Mouse (Mus musculus) cortical plate, adult 2 months (tissue): Measurements from ENCODE around the gene Wdr4. TPM values are rescaled to one million over a fixed set of nuclear protein-coding genes. Genes with fewer than 3 reads are reported as not detected.

Source experiments
- H3K27ac ChIP-seq: fragments of 200-500 bp; 2 replicates; pipeline ENCODE4 v1.5.1; 2012; ENCODE audit warnings: low read length, control low read depth, inconsistent platforms; ENCODE audit not compliant: insufficient read depth
- H3K4me1 ChIP-seq: fragments of 200-500 bp; 2 replicates; pipeline ENCODE4 v1.6.1; 2011; ENCODE audit warnings: low read length; ENCODE audit not compliant: control insufficient read depth, insufficient read depth
- H3K4me3 ChIP-seq: fragments of 200-500 bp; 2 replicates; pipeline ENCODE4 v1.5.1; 2011; ENCODE audit warnings: mild to moderate bottlenecking, low read length, control low read depth; ENCODE audit not compliant: insufficient read depth
- CTCF ChIP-seq: fragments of 200-500 bp; IDR thresholded peaks from 2 replicates; pipeline ENCODE4 v1.5.1; 2011; ENCODE audit warnings: mild to moderate bottlenecking, control low read depth, low read length; ENCODE audit not compliant: insufficient read depth; ENCODE audit errors: extremely low read depth
- POLR2A ChIP-seq: fragments of 200-500 bp; IDR thresholded peaks from 2 replicates; pipeline ENCODE4 v1.6.1; 2011; ENCODE audit warnings: mild to moderate bottlenecking, low read length, control low read depth; ENCODE audit not compliant: insufficient read depth; ENCODE audit errors: extremely low read depth
- polyA plus RNA-seq: library from polyadenylated mRNA; depleted of rRNA; stranded (reverse); fragments of >200 nt; gene quantifications from 2 replicates; pipeline ENCODE4 v1.2.3, GENCODE M21; 2012

Gene Wdr4
- polyA plus RNA-seq, 1 experiment: 24.4 TPM

DNA sequence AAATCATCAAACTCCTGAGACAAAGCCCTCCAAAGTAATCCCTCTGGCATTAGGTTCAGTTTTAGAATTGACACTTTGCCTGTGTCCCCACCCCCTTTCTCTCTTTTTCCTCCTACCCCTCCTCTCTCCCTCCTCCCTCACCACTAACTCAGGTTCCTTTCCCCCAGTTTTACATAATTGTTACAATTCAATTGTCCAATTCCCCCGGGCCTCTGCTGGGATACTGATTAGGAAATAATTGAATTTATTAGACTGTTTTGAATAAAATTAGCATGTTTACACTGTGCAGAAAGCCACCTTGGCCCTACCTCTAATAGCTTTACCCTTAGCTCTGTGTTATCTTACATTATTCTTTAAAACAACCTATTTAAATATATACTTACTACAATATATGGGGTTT is 5.1 kb downstream of the Wdr4 start:
- no peaks in the 10 kb centered on the region; the same call in 1 of the 2 replicates for H3K4me1 ChIP-seq
- no peak overlapping the region for H3K4me3 ChIP-seq
- TF ChIP-seq POLR2A: no peak
- H3K27ac ChIP-seq: no peak overlapping the region

DNA sequence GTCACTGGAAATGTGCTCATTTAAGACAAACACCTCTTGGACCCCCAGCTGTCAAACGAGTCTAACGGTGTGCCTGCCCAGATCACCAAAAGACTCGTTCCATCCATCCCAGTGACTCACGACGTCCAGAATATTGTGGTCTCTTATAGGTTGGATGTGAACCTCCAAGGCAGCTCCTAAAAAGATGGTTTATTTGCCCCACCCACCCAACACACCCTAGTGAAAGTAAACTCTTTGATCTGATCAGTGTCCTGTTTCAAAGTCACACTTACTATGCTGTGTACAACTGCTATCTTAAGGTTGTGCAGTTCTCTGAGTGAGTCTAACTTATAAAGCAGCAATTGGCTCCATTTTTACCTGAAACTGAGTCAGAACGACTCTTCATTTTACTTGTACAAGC is 7.2 kb downstream of the Wdr4 start:
- Histone ChIP-seq H3K27ac (no peak overlapping the region), H3K4me1 (no peaks in the 10 kb centered on the region; the same call in 1 of the 2 replicates), H3K4me3 (peak overlapping the region; percentile 47)
- TF ChIP-seq CTCF (no peak), POLR2A (no peak)

DNA sequence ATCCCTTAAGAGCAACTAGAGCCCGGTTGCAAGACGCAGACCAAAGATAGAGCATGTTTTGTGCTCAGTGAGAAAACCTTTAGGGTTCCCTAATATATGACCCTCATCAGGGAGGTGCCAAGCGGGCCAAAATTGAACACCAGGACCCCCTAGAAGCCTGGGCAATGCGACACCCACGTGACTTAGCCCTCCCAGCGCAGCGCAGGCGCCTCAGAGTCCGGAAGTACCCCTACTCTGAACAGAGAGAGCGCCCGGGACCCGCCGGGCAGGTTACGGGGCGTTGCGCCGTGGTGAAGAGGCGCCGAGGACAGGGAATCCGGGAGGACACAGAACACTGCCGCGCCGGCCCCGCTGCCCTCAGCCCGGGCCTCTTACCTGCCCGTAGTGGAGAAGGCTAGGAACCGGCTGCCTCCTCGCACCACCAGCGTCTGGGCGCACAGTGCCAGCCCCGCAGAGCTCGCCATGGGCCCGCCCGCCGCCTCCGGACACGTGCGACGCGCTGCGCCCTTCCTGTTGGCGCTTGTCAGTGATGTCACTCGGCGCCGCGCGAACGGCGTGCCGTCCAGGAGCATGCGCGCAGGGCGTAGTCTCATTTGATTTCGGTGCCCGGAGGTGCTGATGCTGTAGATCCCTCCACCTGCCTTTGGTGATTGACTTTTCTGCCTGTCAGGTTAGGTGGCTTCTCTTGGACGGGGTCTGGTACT is 7.8 kb downstream of the Wdr4 start:
- TF ChIP-seq POLR2A (peak; percentile 95), CTCF (no peak)
- Histone ChIP-seq H3K27ac (no peak overlapping the region), H3K4me3 (peak overlapping the region; percentile 47), H3K4me1 (no peaks in the 10 kb centered on the region; the same call in 1 of the 2 replicates)

DNA sequence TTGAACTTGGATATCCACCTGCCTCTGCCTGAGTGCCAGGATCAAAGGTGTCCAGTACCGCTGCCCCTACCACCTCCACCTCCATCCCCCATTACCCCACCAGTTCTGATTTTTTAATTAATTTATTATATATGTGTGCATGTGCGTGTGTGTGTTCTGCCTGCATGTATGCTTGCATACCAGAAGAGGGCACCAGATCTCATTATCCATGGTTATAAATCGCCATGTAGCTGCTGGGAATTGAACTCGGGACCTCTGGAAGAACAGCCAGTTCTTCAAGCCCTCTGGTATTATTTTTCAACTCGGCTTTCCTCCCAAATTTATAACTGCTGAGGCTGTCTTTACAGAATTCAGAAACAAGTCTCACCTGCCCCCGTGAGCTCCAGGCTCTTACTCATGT is 8.8 kb downstream of the Wdr4 start:
- Histone ChIP-seq H3K27ac (no peak overlapping the region), H3K4me1 (no peaks in the 10 kb centered on the region; the same call in 1 of the 2 replicates), H3K4me3 (peak overlapping the region; percentile 47; the same call in 1 of the 2 replicates)
- TF ChIP-seq CTCF (no peak), POLR2A (no peak)

DNA sequence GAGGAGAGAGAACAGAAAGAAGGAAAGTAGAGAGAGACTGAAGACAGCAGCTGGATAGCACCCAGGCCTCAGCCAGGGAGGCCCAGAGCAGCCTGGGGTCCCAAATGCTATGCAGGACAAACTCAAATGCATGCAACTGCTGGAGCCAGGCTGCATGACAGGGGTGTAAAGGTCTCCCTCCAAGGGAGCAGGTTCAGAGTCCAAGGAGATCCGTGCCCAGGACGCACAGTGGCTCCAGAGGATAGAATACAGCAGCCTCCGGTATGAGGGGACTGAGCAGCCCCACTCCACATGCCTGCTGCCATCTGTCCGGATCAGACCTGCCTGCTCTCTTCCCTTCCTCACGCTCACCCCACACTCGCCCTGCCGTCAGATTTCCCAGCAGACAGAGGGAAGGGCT is 13.5 kb downstream of the Wdr4 start:
- no peak overlapping the region for H3K4me3 ChIP-seq
- TF ChIP-seq CTCF: no peak
- TF ChIP-seq POLR2A: no peak
- H3K27ac ChIP-seq: no peak overlapping the region
- peaks cover 4% of the 10 kb centered on the region; the same call in 1 of the 2 replicates for H3K4me1 ChIP-seq

DNA sequence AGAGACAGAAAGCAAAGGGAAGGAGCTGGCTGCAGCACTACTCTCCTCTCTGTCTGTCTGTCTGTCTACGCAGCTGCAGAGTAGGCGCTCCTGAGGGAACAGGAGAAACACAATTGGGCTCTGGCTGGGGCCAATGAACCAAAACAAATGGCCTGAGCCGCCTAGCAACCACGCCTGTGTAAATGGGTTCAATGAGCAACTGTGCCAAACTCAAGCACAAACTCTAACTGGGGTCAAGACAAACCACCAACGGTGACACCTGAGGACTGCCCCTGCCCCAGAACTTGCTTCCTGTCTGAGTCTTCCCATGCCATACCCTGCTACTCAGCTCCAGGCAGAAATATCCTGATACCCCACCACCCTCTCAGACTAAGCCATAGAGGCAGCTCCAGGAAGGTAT is 14.8 kb downstream of the Wdr4 start:
- Histone ChIP-seq H3K27ac (no peak overlapping the region), H3K4me1 (peaks cover 4% of the 10 kb centered on the region; the same call in 1 of the 2 replicates)
- TF ChIP-seq CTCF: no peak
- no peak for TF ChIP-seq POLR2A

DNA sequence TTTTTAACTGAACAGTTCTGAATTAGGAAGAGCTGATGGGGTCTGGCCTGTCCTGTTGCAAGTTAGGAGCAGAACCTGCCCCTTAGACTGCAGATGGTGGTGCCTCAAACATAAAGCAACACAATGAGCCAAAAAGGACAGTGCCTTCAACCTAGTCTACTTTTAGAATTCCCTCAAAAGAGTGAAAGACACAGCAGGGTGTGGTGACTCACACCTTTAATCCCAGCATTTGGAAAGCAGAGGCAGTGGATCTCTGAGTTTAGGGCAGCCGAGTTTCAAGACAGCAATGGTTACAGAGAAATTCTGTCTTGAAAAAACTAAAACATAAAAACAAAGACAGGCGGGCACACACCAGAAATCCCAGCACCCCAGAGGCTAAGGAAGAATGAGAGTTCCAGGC is 15.8 kb downstream of the Wdr4 start:
- no peak overlapping the region for H3K27ac ChIP-seq
- H3K4me3 ChIP-seq: no peak overlapping the region
- no peak for TF ChIP-seq POLR2A
- no peak for TF ChIP-seq CTCF
- H3K4me1 ChIP-seq: peaks cover 4% of the 10 kb centered on the region; the same call in 1 of the 2 replicates

More for the DNA sequence above, 14.8 kb downstream of the Wdr4 start:
- no peak overlapping the region for H3K4me3 ChIP-seq

DNA sequence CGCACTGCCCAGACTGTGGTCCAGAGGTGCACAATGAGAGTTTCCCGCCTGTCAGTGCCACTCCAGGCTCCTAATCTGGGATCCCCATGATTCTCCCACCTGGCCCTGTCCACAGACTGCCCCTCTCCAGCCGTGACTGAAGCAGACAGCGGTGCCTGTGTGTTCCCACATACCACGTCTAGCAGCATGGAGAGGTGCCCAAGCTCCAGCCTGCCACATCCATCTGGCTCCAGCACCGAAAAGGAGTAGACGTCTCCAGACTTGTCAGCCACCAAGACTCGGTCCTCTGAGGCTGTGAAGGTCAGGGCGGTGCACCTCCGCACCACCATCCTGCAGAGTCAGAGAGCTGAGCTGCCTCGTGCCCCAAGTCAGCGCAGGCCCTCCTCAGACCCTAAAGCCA is 16.4 kb downstream of the Wdr4 start:
- TF ChIP-seq CTCF (no peak), POLR2A (no peak)
- Histone ChIP-seq H3K27ac (no peak overlapping the region), H3K4me3 (no peak overlapping the region), H3K4me1 (peaks cover 4% of the 10 kb centered on the region; the same call in 1 of the 2 replicates)

DNA sequence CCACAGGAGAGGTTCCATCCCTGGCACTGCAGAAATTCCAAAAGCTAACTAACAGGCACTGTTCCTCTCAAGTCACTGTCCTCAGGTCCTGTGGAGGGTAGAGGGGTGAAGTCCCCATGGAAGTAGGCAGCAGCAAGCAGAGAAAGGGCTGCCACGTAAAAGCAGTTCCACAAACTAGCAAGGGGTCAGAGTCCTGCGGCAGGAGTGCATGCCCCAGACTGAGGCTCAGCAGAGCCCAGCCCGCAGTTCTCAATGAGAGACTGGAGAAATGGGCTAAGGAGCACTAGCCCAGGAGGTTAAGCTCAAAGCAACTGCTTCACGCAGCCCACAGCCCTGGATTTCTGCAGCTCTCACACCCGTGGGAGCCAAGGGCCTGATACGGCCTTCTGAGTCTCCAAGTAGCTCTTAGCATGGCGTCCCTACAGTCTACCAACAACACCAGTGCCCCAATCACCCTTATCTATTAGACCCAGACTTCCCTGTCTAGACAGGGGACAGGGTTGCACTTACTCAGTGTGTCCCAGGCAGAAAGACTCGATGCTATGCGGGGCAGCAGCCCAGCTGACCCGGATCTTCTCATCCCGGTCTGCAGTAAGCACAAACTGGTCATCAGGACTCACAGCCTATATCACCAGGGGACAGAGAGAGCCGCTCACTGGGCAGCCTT is 17.4 kb downstream of the Wdr4 start:
- TF ChIP-seq CTCF (no peak), POLR2A (no peak)
- Histone ChIP-seq H3K4me1 (peaks cover 4% of the 10 kb centered on the region; the same call in 1 of the 2 replicates), H3K4me3 (no peak overlapping the region), H3K27ac (no peak overlapping the region)

DNA sequence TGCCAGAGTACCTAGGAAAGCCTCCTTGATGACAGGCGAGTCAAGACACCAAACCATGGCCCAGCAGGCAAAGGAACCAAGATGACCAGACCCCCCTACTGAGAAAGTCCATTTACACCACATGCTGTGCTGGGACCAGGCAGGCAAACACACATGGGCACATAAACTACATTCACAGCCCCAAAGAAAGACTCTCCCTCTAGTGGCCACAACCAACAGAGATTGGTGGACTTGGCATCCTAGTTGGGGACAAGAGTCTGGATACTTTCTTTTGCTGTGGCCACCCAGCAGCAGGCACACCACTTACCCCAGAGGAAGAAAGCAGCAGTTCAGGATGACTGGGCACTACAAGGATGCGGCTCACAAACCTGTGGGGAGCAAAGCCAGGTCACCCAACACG is 18.9 kb downstream of the Wdr4 start:
- Histone ChIP-seq H3K4me1 (peaks cover 4% of the 10 kb centered on the region; the same call in 1 of the 2 replicates), H3K27ac (no peak overlapping the region), H3K4me3 (no peak overlapping the region)
- TF ChIP-seq POLR2A: no peak
- TF ChIP-seq CTCF: no peak
